Mouse (Mus musculus) liver, embryonic 15.5 days (tissue): Measurements from ENCODE around the gene Lmln. TPM values are rescaled to one million over a fixed set of nuclear protein-coding genes. Genes with fewer than 3 reads are reported as not detected.
A peak's percentile ranks its signal among the peaks of the same experiment; 100 is the strongest.
"Not testable (repeated sequence)": the region's sequence is repeated elsewhere in the genome, so short reads cannot be mapped to it uniquely, and the experiment has no call there.

Experiments
- ATAC-seq: fragments of 200-750 bp; cut with Nextera tagmentation; 2 replicates; pipeline ENCODE4 v1.8.0; 2017; ENCODE audit warnings: moderate number of reproducible peaks, mild to moderate bottlenecking, moderate library complexity; ENCODE audit not compliant: insufficient read depth
- H3K27ac ChIP-seq: fragments of 300-500 bp; sonication (generic); replicated peaks from 2 replicates; pipeline ENCODE4 v1.5.1; 2015; ENCODE audit warnings: mild to moderate bottlenecking, inconsistent platforms
- H3K27me3 ChIP-seq: fragments of 300-500 bp; sonication (generic); 2 replicates; pipeline ENCODE4 v1.6.1; 2015; ENCODE audit warnings: mild to moderate bottlenecking, inconsistent platforms
- H3K36me3 ChIP-seq: fragments of 300-500 bp; sonication (generic); replicated peaks from 2 replicates; pipeline ENCODE4 v1.6.1; 2015; ENCODE audit warnings: moderate library complexity, mild to moderate bottlenecking, inconsistent platforms
- H3K4me1 ChIP-seq: fragments of 300-500 bp; sonication (generic); replicated peaks from 2 replicates; pipeline ENCODE4 v1.6.1; 2015; ENCODE audit warnings: inconsistent platforms
- H3K4me2 ChIP-seq: fragments of 300-500 bp; sonication (generic); 2 replicates; pipeline ENCODE4 v1.6.1; 2015; ENCODE audit warnings: moderate library complexity, mild to moderate bottlenecking, inconsistent platforms
- H3K4me3 ChIP-seq: fragments of 300-500 bp; sonication (generic); replicated peaks from 2 replicates; pipeline ENCODE4 v1.5.1; 2015; ENCODE audit warnings: mild to moderate bottlenecking, inconsistent platforms
- H3K9ac ChIP-seq: fragments of 300-500 bp; sonication (generic); 2 replicates; pipeline ENCODE4 v1.6.1; 2015; ENCODE audit warnings: moderate library complexity, mild to moderate bottlenecking, inconsistent platforms
- H3K9me3 ChIP-seq: fragments of 300-500 bp; sonication (generic); replicated peaks from 2 replicates; pipeline ENCODE4 v1.6.1; 2016; ENCODE audit warnings: inconsistent platforms
- WGBS: fragments of 180-500 bp; shearing (Covaris S2); methylation state at CpG from one replicate; pipeline ENCODE4 v1.1.7; 2015; ENCODE audit warnings: mixed read lengths; ENCODE audit not compliant: insufficient replicate concordance; 5-methylcytosine and 5-hydroxymethylcytosine counted together
- polyA plus RNA-seq: library from polyadenylated mRNA; unstranded; fragments of >200 nt; fragmentation: Nextera tagmentation; extraction: Ambion mirVana; gene quantifications from 2 replicates; pipeline ENCODE4 v1.2.1, GENCODE M21; 2015

The Lmln gene
- polyA plus RNA-seq, 1 experiment from 2014 or later = 0.63 TPM

GRCm38 (mm10) chr16:33026357-33026756 is 36.0 kb upstream of the Lmln start:
- H3K27me3 ChIP-seq = no peaks in the 10 kb centered on the region
- no peak for ATAC-seq

DNA sequence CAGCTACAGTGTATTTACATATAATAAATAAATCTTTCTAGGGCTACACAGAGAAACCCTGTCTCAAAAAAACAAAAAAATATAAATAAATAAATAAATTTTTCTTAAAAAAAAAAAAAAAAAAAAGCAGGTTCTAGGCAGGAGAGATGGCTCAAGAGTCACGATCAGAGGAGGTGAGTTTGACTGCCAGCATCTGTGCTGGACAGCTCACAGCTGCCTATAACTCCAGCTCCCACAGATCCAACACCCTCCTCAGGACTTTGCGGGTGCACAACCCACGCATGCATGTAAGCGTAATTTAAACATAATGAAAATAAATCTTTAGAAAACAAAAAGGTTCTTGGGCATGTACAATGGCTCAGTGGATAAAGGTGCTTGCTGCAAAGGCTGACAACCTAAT is 26.3 kb upstream of the Lmln start:
- 77% methylated on average over 4 of the region's 4 CpGs for WGBS
- no peak overlapping the region for H3K27ac ChIP-seq
- H3K4me2 ChIP-seq = no peak overlapping the region
- H3K4me1 ChIP-seq = no peaks in the 10 kb centered on the region; the same call in 1 of the 2 replicates
- H3K4me3 ChIP-seq = no peak overlapping the region
- H3K36me3 ChIP-seq = no peaks in the 10 kb centered on the region
- H3K9ac ChIP-seq = no peak overlapping the region
- no peaks in the 10 kb centered on the region for H3K27me3 ChIP-seq
- ATAC-seq = no peak
- no peaks in the 10 kb centered on the region for H3K9me3 ChIP-seq

More at GRCm38 (mm10) chr16:33026357-33026756, 36.0 kb upstream of the Lmln start:
- 36% methylated on average over 7 of the region's 7 CpGs for WGBS
- no peak overlapping the region for H3K9ac ChIP-seq
- no peak overlapping the region for H3K4me3 ChIP-seq
- no peaks in the 10 kb centered on the region for H3K4me1 ChIP-seq
- H3K36me3 ChIP-seq = no peaks in the 10 kb centered on the region
- H3K4me2 ChIP-seq = no peak overlapping the region
- no peak overlapping the region for H3K27ac ChIP-seq
- no peaks in the 10 kb centered on the region for H3K9me3 ChIP-seq

GRCm38 (mm10) chr16:33042682-33043081 is 19.6 kb upstream of the Lmln start:
- 58% methylated on average over 1 of the region's 1 CpGs for WGBS
- Histone ChIP-seq H3K4me1 (no peaks in the 10 kb centered on the region), H3K4me2 (no peak overlapping the region), H3K27ac (no peak overlapping the region), H3K9ac (no peak overlapping the region), H3K27me3 (no peaks in the 10 kb centered on the region), H3K4me3 (no peak overlapping the region), H3K36me3 (no peaks in the 10 kb centered on the region), H3K9me3 (no peaks in the 10 kb centered on the region)
- no peak for ATAC-seq

- no peak for ATAC-seq
- WGBS = 30% methylated on average over 2 of the region's 2 CpGs
- Histone ChIP-seq H3K9ac (no peak overlapping the region), H3K36me3 (no peaks in the 10 kb centered on the region), H3K4me1 (no peaks in the 10 kb centered on the region), H3K27ac (no peak overlapping the region), H3K9me3 (no peaks in the 10 kb centered on the region), H3K4me3 (no peak overlapping the region), H3K27me3 (no peaks in the 10 kb centered on the region), H3K4me2 (no peak overlapping the region)
Observed at GRCm38 (mm10) chr16:33043268-33043667, 19.1 kb upstream of the Lmln start.

GRCm38 (mm10) chr16:33048004-33048403 is 14.3 kb upstream of the Lmln start:
- no peak overlapping the region for H3K9ac ChIP-seq
- 71% methylated on average over 1 of the region's 1 CpGs for WGBS
- no peak overlapping the region for H3K4me2 ChIP-seq
- no peaks in the 10 kb centered on the region for H3K36me3 ChIP-seq
- no peaks in the 10 kb centered on the region for H3K27me3 ChIP-seq
- H3K4me1 ChIP-seq = no peaks in the 10 kb centered on the region
- H3K4me3 ChIP-seq = no peak overlapping the region
- H3K27ac ChIP-seq = no peak overlapping the region
- no peaks in the 10 kb centered on the region for H3K9me3 ChIP-seq
- no peak for ATAC-seq

DNA sequence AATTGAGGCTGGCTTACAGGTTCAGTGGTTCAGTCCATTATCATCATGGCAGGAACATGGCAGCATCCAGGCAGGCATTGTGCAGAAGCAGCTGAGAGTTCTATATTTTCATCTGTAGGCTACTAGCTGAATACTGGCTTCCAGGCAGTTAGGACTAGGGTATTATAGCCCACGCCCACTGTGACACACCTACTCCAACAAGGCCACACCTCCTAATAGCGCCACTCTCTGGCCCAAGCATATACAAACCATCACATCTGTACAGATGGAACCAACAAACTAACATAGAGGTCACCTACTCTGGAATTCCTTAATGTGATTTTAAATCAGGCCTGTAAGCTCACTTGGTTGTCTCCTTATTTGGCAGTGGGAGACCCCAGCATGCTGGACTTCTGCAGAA is 13.6 kb upstream of the Lmln start:
- ATAC-seq = no peak
- no peaks in the 10 kb centered on the region for H3K9me3 ChIP-seq
- H3K27ac ChIP-seq = no peak overlapping the region
- H3K9ac ChIP-seq = no peak overlapping the region
- no peaks in the 10 kb centered on the region for H3K36me3 ChIP-seq
- WGBS = 63% methylated on average over 2 of the region's 2 CpGs
- H3K27me3 ChIP-seq = no peaks in the 10 kb centered on the region
- H3K4me2 ChIP-seq = no peak overlapping the region
- no peaks in the 10 kb centered on the region for H3K4me1 ChIP-seq
- H3K4me3 ChIP-seq = no peak overlapping the region

- Histone ChIP-seq H3K36me3 (no peaks in the 10 kb centered on the region), H3K27ac (no peak overlapping the region), H3K4me3 (no peak overlapping the region), H3K9ac (no peak overlapping the region), H3K27me3 (no peaks in the 10 kb centered on the region), H3K9me3 (no peaks in the 10 kb centered on the region), H3K4me1 (no peaks in the 10 kb centered on the region), H3K4me2 (no peak overlapping the region)
- WGBS = 70% methylated on average over 16 of the region's 16 CpGs
- ATAC-seq = no peak
Observed at GRCm38 (mm10) chr16:33049809-33050208, 12.5 kb upstream of the Lmln start.

GRCm38 (mm10) chr16:33053141-33053540 is 9.2 kb upstream of the Lmln start:
- Histone ChIP-seq H3K4me2 (no peak overlapping the region), H3K9ac (no peak overlapping the region), H3K27ac (no peak overlapping the region), H3K9me3 (no peaks in the 10 kb centered on the region), H3K4me3 (no peak overlapping the region), H3K4me1 (peaks cover 10% of the 10 kb centered on the region), H3K27me3 (no peaks in the 10 kb centered on the region), H3K36me3 (peaks cover 4% of the 10 kb centered on the region)
- ATAC-seq = no peak
- 63% methylated on average over 5 of the region's 5 CpGs for WGBS

DNA sequence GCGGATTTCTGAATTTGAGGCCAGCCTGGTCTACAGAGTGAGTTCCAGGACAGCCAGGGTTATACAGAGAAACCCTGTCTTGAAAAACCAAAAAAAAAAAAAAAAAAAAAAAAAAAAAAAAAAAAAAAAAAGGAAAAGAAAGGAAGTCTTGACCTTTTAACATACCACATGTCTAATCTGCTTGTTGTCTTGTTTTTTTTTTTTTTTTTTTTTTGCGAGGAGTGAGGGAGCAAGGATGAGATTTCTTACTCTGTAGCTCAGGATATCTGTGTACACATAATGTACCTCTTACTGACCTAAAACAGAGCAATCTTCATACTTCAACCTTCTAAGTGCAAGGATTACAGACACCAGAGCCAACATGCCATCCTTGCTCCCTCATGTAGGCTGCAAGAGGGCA is 7.4 kb upstream of the Lmln start:
- not testable (repeated sequence) for H3K4me2 ChIP-seq, H3K27ac ChIP-seq, H3K4me3 ChIP-seq, H3K27me3 ChIP-seq, H3K9me3 ChIP-seq, ATAC-seq, H3K9ac ChIP-seq
- Histone ChIP-seq H3K36me3 (peaks cover 22% of the 10 kb centered on the region), H3K4me1 (peaks cover 26% of the 10 kb centered on the region)
- WGBS = 54% methylated on average over 2 of the region's 2 CpGs

DNA sequence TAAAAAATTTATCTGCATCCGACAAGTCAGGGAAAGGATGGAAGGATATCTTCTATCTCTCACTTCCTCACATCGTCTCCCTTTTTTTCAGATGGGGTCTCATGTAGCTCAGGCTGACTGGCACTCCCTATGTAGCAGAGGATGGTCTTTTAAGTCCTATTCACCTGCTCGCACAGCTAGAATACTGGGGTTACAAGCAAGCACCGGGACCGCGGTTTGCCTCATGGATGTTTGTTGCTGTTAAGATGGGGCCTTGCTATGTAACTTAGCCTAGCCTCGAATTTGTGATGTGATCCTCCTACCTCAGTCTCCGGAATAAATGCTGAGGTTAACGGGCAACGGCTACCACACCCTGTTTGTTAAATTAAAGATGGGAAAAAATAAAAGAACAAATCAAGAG is 6.7 kb upstream of the Lmln start:
- Histone ChIP-seq H3K4me1 (peaks cover 26% of the 10 kb centered on the region), H3K36me3 (peaks cover 29% of the 10 kb centered on the region), H3K27ac (no peak overlapping the region), H3K4me3 (peak overlapping the region; percentile 85), H3K27me3 (no peaks in the 10 kb centered on the region), H3K9me3 (no peaks in the 10 kb centered on the region), H3K9ac (peak overlapping the region; percentile 39; the same call in 1 of the 2 replicates), H3K4me2 (peak overlapping the region; percentile 73)
- ATAC-seq = no peak
- WGBS = 16% methylated on average over 10 of the region's 10 CpGs

- ATAC-seq = peak; percentile 85
- H3K36me3 ChIP-seq = peaks cover 33% of the 10 kb centered on the region
- H3K27me3 ChIP-seq = no peaks in the 10 kb centered on the region
- WGBS = under 1% methylated on average over 47 of the region's 47 CpGs
- peak within 1 kb of the TSS; percentile 73 for H3K4me2 ChIP-seq
- H3K9me3 ChIP-seq = no peaks in the 10 kb centered on the region
- H3K9ac ChIP-seq = peak within 1 kb of the TSS; percentile 90
- peak within 1 kb of the TSS; percentile 85 for H3K4me3 ChIP-seq
- peaks cover 26% of the 10 kb centered on the region for H3K4me1 ChIP-seq
- H3K27ac ChIP-seq = peak within 1 kb of the TSS; percentile 79
Observed at GRCm38 (mm10) chr16:33056095-33056785, 6.1 kb upstream of the Lmln start, which contains the start of the genes Iqcg and Rpl35a. Gene Iqcg, minus strand, starts transcription at chr16:33056218. Gene Rpl35a, plus strand, starts transcription at chr16:33056453.

GRCm38 (mm10) chr16:33056786-33057185 is 5.5 kb upstream of the Lmln start:
- peak overlapping the region; percentile 90 for H3K9ac ChIP-seq
- no peaks in the 10 kb centered on the region for H3K27me3 ChIP-seq
- no peaks in the 10 kb centered on the region for H3K9me3 ChIP-seq
- peak overlapping the region; percentile 79 for H3K27ac ChIP-seq
- WGBS = under 1% methylated on average over 24 of the region's 24 CpGs
- peak overlapping the region; percentile 85 for H3K4me3 ChIP-seq
- peaks cover 31% of the 10 kb centered on the region for H3K4me1 ChIP-seq
- H3K36me3 ChIP-seq = peaks cover 33% of the 10 kb centered on the region
- ATAC-seq = peak; percentile 45
- peak overlapping the region; percentile 73 for H3K4me2 ChIP-seq
